Mouse (Mus musculus) embryo, embryonic 11 days (tissue): ENCODE results near the gene Neurog2.

Experiments
- DNase-seq: peaks from one replicate; pipeline ENCODE4 v3.0.0-alpha.2; 2015

The Neurog2 gene

DNA sequence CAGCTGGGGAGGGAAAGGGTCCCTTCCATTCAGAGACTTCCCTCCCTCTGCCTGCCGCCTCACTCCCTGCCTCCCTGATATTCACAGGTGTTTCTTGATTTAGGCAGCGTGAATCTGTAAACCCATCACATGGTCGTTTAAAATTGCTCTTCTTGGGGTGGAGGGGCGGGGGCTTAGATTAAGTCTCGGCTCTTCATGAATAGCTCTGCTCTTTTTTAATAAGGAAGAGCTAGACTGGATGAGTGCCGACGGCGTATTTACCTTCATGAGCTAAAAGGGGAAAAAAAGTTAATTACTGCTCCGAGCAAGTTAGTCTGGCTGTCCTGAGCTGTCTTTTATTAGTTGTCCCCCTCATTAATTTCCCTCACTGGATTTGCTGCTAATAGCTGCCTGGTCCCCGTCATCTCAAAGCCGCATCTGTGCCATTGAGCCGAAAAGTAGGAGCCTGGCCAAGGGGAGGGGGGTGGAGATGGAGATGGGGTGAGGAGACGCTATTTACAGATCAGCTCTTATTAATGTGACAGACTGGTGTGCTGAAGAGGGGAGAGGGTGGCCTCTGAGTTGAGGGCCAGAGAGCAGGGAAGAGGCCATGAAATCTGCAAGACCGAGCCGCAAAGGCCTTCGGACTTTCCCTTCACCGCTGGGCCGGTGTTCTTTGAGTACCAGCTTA lies 13.4 kb downstream of the Neurog2 start:
- DNase-seq = peak; percentile 25

DNA sequence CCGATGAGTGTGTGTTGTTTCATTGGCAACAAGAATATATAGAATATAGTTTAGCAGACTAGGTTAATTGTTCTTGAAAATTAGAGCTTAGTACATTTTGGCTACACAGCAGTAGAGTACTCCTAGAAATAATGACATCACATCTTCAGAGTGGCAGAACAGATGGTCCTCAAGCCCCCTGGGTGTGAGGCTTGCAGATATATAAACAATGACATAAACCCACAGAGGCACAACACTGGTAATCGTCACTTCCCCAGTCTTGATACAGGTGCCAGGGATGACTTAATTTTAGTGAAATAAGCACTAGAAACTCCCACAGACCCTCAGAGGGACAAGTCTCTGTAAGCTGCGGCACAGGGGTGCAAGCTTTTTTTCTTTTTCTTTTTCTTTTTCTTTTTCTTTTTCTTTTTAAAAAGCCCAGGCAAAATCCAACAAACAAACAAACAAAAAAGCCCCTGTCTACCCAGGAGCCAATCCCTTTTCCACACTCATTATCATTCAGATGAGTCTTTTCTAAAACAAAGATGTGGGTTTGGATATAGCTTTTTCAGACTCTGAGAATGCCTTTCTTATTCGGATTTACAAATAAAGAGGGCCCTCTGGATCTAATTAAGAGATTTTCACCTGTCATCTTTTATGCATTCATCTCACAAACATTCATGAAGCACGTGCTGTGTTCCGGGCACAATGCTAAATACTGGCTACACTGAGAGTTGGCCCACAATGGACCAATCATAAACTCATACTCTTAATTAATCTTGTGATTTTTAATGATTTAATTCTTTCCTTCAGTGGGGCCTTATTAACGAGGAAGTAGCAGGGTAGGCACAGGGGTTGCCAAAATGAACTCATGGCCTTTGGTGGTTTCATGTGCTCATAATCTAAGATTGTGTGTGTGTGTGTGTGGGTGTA lies 19.1 kb downstream of the Neurog2 start:
- DNase-seq = no peak

DNA sequence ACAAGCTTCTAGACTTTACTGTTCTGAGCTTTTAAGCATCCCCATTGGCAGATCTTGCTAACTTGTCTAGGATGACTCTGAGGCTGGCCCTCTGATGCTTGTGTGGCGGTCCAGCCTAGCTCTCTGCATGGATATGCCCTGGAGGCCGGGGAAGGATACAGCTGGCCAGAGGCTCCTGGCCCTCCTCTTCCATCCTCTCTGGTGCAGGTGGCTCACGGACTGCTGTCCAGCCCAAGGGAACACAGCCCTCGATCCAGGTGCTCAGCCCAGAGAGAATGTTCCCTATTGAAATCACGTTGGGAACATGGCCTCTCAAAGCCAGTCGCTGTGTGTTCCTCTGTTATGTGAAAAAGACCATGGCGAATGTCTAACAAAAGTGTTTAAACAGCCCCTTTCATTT lies 27.8 kb downstream of the Neurog2 start:
- DNase-seq = no peak

DNA sequence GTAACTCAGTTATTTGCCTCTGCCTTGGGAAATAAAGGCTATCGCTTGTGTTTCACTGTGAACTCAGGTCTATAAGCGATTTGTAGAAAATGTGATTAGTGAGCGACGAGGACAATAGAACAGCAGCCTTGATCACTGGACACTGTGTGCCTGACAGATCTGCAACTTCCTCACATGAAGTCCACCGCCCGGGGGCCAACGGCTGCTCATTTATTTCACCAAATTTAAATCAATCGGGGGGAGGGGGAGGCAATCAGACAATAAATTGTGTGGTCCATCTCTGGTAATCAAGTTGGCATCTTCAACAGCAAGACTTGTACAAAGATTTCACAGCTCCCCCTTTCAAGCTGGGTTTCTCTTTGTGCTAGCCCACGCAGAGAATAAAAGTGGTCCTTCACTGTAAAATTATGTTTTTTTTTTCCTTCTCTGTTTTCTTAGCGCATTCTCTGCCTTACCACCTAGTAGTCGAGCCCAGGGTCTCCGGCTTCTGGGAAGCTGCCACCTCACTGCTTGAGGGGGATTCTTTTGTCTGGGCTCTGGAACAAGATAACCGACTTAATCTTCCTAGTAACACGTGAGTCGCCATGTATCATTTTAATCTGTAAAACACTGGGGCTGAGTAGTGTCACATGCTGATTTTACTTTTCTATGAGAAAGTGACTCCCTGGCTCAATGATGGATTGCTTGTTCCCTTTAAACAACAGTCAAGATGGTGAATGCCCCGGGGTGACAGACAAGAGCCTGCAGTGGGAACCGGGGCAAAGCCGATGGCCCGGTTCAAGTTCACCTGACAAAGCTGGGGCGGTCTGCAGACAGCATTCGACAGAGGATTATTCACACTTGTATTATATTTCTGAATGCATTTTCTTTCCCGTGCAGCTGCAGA lies 29.0 kb downstream of the Neurog2 start:
- peak; percentile 49 for DNase-seq

DNA sequence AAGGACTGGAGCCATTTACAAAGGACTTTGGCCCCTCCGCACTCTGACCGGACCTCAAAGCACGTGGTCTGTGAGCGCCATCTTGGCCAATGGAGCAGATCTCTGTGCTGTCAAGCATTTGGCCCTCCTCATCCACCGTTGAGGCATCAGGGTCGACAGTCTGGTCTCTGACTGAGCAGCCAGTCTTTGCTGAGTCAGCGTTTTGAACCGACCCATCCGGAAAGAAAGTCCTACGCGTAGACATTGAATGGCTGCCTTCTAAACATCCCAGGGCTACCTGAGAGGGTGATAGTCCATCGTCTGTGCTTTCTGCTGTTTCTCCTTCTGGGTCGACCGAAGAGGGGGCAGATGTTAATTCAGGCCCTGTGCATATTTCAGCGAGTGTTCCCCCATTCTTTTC lies 46.8 kb downstream of the Neurog2 start:
- no peak for DNase-seq
